Mouse (Mus musculus) cerebellum, adult 2 months (tissue): ENCODE measurements around the gene Smad3. TPM values are rescaled to one million over a fixed set of nuclear protein-coding genes. Genes with fewer than 3 reads are reported as not detected.

Experiments used
- DNase-seq, 2 experiments: peaks; one replicate each; pipeline ENCODE4 v3.0.0; 2021
- H3K27ac ChIP-seq: fragments of 200-500 bp; 2 replicates; pipeline ENCODE4 v1.5.1; 2012; ENCODE audit warnings: low read length, control low read depth, inconsistent platforms; ENCODE audit not compliant: insufficient read depth
- H3K27me3 ChIP-seq: fragments of 200-500 bp; 2 replicates; pipeline ENCODE4 v1.6.1; 2012; ENCODE audit warnings: inconsistent platforms, mild to moderate bottlenecking, low read length, moderate library complexity; ENCODE audit not compliant: control insufficient read depth, insufficient read depth
- H3K4me1 ChIP-seq: fragments of 200-500 bp; 2 replicates; pipeline ENCODE4 v1.6.1; 2011; ENCODE audit warnings: low read length; ENCODE audit not compliant: control insufficient read depth, insufficient read depth
- H3K4me3 ChIP-seq: fragments of 200-500 bp; replicated peaks from 2 replicates; pipeline ENCODE3; 2011; ENCODE audit warnings: mild to moderate bottlenecking, low read depth, low read length, control low read depth; ENCODE audit not compliant: insufficient read depth
- CTCF ChIP-seq: fragments of 200-500 bp; IDR thresholded peaks from 2 replicates; pipeline ENCODE4 v1.5.1; 2011; ENCODE audit warnings: low read depth, mild to moderate bottlenecking, control low read depth, low read length, moderate library complexity, borderline replicate concordance; ENCODE audit not compliant: insufficient read depth
- POLR2A ChIP-seq: fragments of 200-500 bp; IDR thresholded peaks from 2 replicates; pipeline ENCODE4 v1.6.1; 2011; ENCODE audit warnings: low read length, control low read depth, borderline replicate concordance; ENCODE audit not compliant: insufficient read depth
- WGBS: fragments of 180-500 bp; shearing (Covaris S2); methylation state at CpG from one replicate; pipeline ENCODE4 v1.1.7; 2018; 5-methylcytosine and 5-hydroxymethylcytosine counted together
- polyA plus RNA-seq: library from polyadenylated mRNA; depleted of rRNA; stranded (reverse); fragments of >200 nt; gene quantifications from 2 replicates; pipeline ENCODE4 v1.2.3, GENCODE M21; 2012

The Smad3 gene
- polyA plus RNA-seq, 1 experiment = 19.9 TPM

DNA sequence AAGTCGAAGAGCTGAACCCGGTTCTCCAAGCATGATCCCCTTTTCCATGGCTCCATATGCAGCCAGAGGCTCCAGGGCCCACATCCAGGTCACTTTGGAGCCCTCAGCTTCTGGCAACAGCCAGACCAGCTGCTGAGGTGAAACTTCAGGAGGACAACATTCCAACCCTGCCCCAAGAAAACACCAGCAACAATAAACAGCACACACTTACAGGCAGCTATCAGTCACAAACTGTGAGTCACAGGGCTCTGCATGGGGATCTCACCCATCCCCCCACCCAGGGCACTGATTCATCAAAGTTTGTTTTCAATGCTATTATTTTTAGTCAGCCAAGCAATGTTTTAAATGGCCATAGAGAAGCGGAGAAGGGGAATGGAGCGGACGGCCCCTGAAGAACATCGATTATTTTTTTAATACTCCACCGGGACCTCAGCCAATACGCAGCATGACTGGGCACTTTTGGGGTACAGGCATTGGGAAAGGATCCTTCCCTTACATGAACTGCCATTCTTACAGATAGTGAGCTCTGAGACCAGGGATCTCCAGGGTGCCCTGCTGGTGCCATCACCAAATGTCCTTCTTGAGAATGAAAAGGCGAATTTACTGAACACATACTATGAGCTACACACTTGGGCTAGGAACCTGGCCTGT is 10.0 kb downstream of the Smad3 start:
- 70% methylated on average over 9 of the region's 9 CpGs for WGBS
- no peaks in the 10 kb centered on the region for H3K4me1 ChIP-seq
- DNase-seq = no peak
- no peak overlapping the region for H3K27ac ChIP-seq
- H3K4me3 ChIP-seq = no peak overlapping the region
- no peak for TF ChIP-seq POLR2A
- no peak for TF ChIP-seq CTCF
- H3K27me3 ChIP-seq = no peaks in the 10 kb centered on the region

DNA sequence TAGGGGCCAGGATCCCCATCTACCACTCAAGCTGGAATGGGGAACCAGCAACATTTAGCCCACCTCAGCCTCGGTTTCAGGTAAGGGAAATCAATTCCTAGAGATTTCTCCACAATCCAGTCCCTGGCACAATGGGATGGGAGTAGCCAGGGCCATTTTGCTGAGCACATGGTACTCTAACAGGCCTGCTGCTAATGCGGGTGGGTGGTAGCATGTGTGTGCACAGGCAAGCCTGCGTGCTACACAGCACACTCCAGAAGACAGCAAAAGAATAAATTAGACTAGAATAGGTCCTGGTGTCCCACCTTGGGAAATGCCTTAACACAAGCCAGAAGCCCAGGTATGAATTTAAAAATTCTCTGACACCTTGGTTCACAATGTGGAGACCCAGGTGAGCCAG is 10.8 kb downstream of the Smad3 start:
- Histone ChIP-seq H3K4me3 (no peak overlapping the region), H3K27ac (no peak overlapping the region), H3K27me3 (no peaks in the 10 kb centered on the region), H3K4me1 (no peaks in the 10 kb centered on the region)
- TF ChIP-seq POLR2A (no peak), CTCF (no peak)
- no peak for DNase-seq
- WGBS = 93% methylated on average over 3 of the region's 3 CpGs

DNA sequence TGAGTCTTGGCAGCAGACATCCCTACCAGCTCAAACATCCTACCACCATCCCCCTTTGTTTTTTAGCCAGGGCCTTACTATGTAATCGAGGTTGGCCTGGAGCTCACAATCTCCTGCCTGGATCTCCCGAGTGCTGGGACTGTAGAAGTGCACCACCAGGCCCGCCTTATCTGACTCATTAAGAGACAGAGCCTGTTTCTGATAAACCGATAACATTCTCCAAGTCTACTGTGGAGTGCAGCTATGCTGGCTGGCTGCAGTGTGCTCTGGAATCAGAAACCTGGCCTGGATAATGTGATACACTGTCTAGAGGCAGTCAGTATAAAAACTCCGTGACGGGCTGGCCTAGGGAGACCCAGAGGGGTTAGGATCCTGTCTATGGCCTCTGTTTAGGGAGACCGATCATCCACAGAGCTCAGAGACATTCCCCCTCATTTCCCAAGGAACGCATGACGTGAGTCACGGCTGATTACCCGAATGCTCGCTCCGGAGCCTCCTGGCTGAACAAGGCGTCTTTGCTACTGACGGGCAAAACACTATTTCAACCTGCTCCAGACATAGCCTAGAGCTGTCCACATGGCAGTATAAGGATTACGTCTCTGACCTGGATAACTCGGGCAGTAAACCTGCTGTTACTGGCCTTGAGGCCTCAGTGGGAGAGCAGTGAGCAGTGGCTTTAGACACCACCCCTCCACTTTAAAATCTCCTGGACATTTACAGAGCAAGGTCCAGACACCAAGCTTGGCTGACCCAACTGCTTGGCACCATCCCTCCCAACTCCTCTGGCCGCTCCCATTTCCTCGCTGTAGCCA is 11.8 kb downstream of the Smad3 start:
- no peak overlapping the region for H3K27ac ChIP-seq
- TF ChIP-seq POLR2A (no peak), CTCF (no peak)
- H3K4me1 ChIP-seq = no peaks in the 10 kb centered on the region
- H3K4me3 ChIP-seq = no peak overlapping the region
- WGBS = 68% methylated on average over 19 of the region's 19 CpGs
- no peaks in the 10 kb centered on the region for H3K27me3 ChIP-seq
- DNase-seq = no peak

DNA sequence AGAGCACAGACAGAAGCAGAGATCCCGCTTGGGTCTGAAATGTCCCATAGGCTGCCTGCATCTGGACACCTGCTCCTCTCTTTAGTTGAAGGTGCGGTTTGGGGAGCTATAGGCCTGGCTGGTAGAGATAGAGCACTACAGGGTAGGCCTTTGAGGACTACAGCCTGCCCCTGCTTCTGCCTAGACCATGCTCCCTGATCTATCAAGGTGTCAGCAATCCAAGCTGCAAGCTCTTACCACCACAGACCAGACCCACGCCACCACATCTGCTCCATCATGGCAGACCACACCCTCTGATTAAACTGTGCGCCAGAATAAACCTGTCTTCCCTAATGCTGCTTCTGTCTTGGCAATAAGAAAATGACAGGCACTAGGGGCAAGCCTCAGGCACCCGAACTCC is 13.2 kb downstream of the Smad3 start:
- 90% methylated on average over 5 of the region's 5 CpGs for WGBS
- DNase-seq = no peak
- Histone ChIP-seq H3K27me3 (no peaks in the 10 kb centered on the region), H3K4me1 (no peaks in the 10 kb centered on the region), H3K4me3 (no peak overlapping the region), H3K27ac (no peak overlapping the region)
- TF ChIP-seq CTCF (no peak), POLR2A (no peak)

GRCm38 (mm10) chr9:63743775-63744174 is 14.0 kb downstream of the Smad3 start:
- Histone ChIP-seq H3K4me1 (no peaks in the 10 kb centered on the region), H3K27ac (no peak overlapping the region), H3K27me3 (no peaks in the 10 kb centered on the region), H3K4me3 (no peak overlapping the region)
- 95% methylated on average over 11 of the region's 11 CpGs for WGBS
- DNase-seq = no peak
- no peak for TF ChIP-seq POLR2A

DNA sequence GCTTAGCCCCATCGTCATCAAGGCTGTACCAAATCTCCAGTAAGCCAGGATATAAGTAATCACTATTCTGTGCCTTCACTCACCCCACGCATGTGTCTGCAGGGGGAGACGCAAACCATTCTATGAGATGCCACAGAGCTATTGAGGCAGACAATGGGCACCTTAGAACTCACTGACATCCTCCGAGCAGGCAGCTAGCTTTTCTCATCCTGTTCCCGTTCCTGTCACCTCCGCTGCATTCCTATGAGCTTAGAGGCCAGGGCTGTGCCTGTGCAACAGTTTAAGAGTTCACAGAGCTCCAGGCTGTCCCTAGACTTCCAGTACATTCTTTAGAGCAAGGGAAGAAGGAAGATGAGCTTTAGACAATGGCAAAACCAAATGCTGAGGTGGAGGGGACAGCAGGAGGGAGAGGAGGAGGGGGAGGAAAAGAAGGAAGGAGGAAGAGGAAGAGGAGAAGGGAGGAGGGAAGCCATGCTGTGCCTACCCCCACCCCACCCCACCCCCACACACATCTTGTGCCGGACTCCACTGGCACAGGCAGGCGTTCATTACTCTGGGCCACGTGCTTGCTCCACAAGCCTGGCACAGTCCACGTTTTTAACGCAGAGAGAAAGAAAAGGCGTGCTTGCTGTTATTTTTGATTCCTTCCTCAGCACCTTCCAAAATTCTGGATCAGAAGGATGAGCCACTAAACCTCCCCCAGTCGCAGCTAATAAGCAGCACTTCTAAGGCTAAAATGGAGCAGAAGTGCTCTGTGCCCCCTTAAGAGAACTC is 14.7 kb downstream of the Smad3 start:
- Histone ChIP-seq H3K27me3 (no peaks in the 10 kb centered on the region), H3K4me1 (no peaks in the 10 kb centered on the region), H3K4me3 (no peak overlapping the region), H3K27ac (no peak overlapping the region)
- TF ChIP-seq POLR2A = no peak
- TF ChIP-seq CTCF = no peak
- no peak for DNase-seq
- 50% methylated on average over 13 of the region's 13 CpGs for WGBS

DNA sequence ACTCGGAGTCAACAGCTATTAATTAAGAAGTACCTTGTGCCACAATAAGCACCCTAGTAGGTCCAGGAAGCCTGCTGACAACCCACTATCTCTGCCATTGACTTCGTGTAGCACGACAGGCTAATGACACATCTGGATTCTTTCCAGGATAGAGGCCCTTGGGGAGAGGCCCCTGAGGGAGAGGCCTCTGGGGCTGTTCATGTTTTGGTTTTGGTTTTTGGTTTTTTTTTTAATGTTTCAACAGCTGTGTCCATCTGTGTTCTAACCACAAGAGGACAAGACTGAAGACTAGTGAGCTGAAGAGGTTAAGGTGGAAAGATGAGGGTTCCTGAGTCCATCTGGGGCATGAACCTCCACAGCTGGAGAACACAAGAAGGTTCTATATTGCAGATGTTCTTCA is 15.5 kb downstream of the Smad3 start:
- Histone ChIP-seq H3K4me3 (no peak overlapping the region), H3K4me1 (no peaks in the 10 kb centered on the region), H3K27me3 (no peaks in the 10 kb centered on the region), H3K27ac (no peak overlapping the region)
- no peak for TF ChIP-seq CTCF
- no peak for TF ChIP-seq POLR2A
- WGBS = 52% methylated on average over 3 of the region's 3 CpGs
- DNase-seq = no peak
